Mouse (Mus musculus) small intestine, adult 2 months (tissue): Measurements from ENCODE around the gene Schip1.

Experiments
- CTCF ChIP-seq: fragments of 200-500 bp; IDR thresholded peaks from 2 replicates; pipeline ENCODE4 v1.5.1; 2012; ENCODE audit warnings: low read depth, mild to moderate bottlenecking, control low read depth, inconsistent platforms, low read length, moderate library complexity, mixed read lengths; ENCODE audit not compliant: insufficient replicate concordance, insufficient read length; ENCODE audit errors: extremely low read depth
- POLR2A ChIP-seq: fragments of 200-500 bp; IDR thresholded peaks from 2 replicates; pipeline ENCODE4 v1.6.1; 2012; ENCODE audit warnings: low read depth, mild to moderate bottlenecking, control low read depth, inconsistent platforms, low read length, moderate library complexity

GRCm38 (mm10) chr3:68466643-68467042, 402.0 kb downstream of the Schip1 start:
- no peak for TF ChIP-seq CTCF
- no peak for TF ChIP-seq POLR2A
